Mouse (Mus musculus) liver, embryonic 14.5 days (tissue): Measurements from ENCODE around the gene Parg.
"Not testable (repeated sequence)": the region's sequence is repeated elsewhere in the genome, so short reads cannot be mapped to it uniquely, and the experiment has no call there.

Source experiments
- CTCF ChIP-seq: IDR thresholded peaks from 2 replicates; pipeline ENCODE4 v1.5.1; 2016; ENCODE audit warnings: antibody characterized with exemption, low read depth, control low read depth
- EP300 ChIP-seq: IDR thresholded peaks from 2 replicates; pipeline ENCODE4 v1.6.1; 2016; ENCODE audit warnings: antibody characterized with exemption, low read depth

DNA sequence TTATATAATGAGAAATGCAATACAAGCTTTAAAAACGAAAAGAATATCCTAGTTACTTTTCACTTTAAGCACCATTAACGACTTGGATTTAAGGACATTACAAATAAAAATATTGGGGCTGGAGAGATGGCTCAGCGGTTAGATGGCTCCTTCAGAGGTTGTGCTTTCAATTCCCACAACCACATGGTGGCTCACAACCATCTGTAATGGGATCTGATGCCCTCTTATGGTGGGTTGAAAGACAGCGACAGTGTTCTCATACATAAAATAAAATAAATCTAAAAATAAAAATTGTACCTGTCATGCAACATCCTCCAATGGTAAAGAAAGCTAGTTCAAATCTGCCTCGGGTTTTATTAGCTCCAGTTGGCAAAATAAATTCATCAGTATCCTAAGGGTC, 8.2 kb upstream of the Parg start:
- peak; percentile 27 for TF ChIP-seq CTCF
- not testable (repeated sequence) for TF ChIP-seq EP300
